Mouse (Mus musculus) midbrain, embryonic 16.5 days (tissue): Measurements from ENCODE around the gene Fbxo36. TPM values are rescaled to one million over a fixed set of nuclear protein-coding genes. Genes with fewer than 3 reads are reported as not detected.
A peak's percentile ranks its signal among the peaks of the same experiment; 100 is the strongest.

Experiments
- ATAC-seq: fragments of 200-750 bp; cut with Nextera tagmentation; 2 replicates; pipeline ENCODE4 v1.8.0; 2017; ENCODE audit warnings: moderate TSS enrichment
- H3K27ac ChIP-seq: fragments of 300-500 bp; sonication (generic); 2 replicates; pipeline ENCODE4 v1.5.1; 2014; ENCODE audit warnings: mild to moderate bottlenecking, low read length, mixed read lengths
- H3K27me3 ChIP-seq: fragments of 300-500 bp; sonication (generic); 2 replicates; pipeline ENCODE4 v1.6.1; 2014; ENCODE audit warnings: low read depth, low read length, mixed read lengths; ENCODE audit not compliant: control insufficient read depth, insufficient read depth
- H3K36me3 ChIP-seq: fragments of 300-500 bp; sonication (generic); 2 replicates; pipeline ENCODE4 v1.6.1; 2014; ENCODE audit warnings: mild to moderate bottlenecking, low read length, moderate library complexity, mixed read lengths; ENCODE audit not compliant: control insufficient read depth, insufficient read depth
- H3K4me1 ChIP-seq: fragments of 300-500 bp; sonication (generic); 2 replicates; pipeline ENCODE4 v1.6.1; 2014; ENCODE audit warnings: mild to moderate bottlenecking, low read length, mixed read lengths; ENCODE audit not compliant: control insufficient read depth, insufficient read depth
- H3K4me2 ChIP-seq: fragments of 300-500 bp; sonication (generic); 2 replicates; pipeline ENCODE4 v1.6.1; 2014; ENCODE audit warnings: mild to moderate bottlenecking, low read length, mixed read lengths
- H3K4me3 ChIP-seq: fragments of 300-500 bp; sonication (generic); 2 replicates; pipeline ENCODE4 v1.5.1; 2014; ENCODE audit warnings: low read depth, mild to moderate bottlenecking, low read length, moderate library complexity, mixed read lengths
- H3K9ac ChIP-seq: fragments of 300-500 bp; sonication (generic); 2 replicates; pipeline ENCODE4 v1.6.1; 2014; ENCODE audit warnings: low read depth, low read length, mixed read lengths
- H3K9me3 ChIP-seq: fragments of 300-500 bp; sonication (generic); replicated peaks from 2 replicates; pipeline ENCODE4 v1.6.1; 2014; ENCODE audit warnings: mild to moderate bottlenecking, low read length, mixed read lengths; ENCODE audit not compliant: control insufficient read depth, poor library complexity, severe bottlenecking
- WGBS: fragments of 180-500 bp; shearing (Covaris S2); extraction: QIAGEN DNeasy Blood & Tissue Kit; methylation state at CpG from one replicate; pipeline ENCODE4 v1.1.7; 2014; 5-methylcytosine and 5-hydroxymethylcytosine counted together
- polyA plus RNA-seq: library from polyadenylated mRNA; unstranded; fragments of >200 nt; fragmentation: Nextera tagmentation; extraction: Ambion mirVana; gene quantifications from 2 replicates; pipeline ENCODE4 v1.2.1, GENCODE M21; 2015

Fbxo36 gene
- polyA plus RNA-seq, 1 experiment from 2014 or later = 6.6 TPM

- 59% methylated on average over 11 of the region's 11 CpGs for WGBS
- no peak overlapping the region for H3K27ac ChIP-seq
- H3K4me2 ChIP-seq = no peak overlapping the region
- H3K9ac ChIP-seq = no peak overlapping the region
- H3K4me3 ChIP-seq = no peak overlapping the region
- H3K9me3 ChIP-seq = no peaks in the 10 kb centered on the region
- no peaks in the 10 kb centered on the region for H3K27me3 ChIP-seq
- no peak for ATAC-seq
- H3K36me3 ChIP-seq = no peaks in the 10 kb centered on the region
- no peaks in the 10 kb centered on the region for H3K4me1 ChIP-seq
Observed at GRCm38 (mm10) chr1:84881248-84882065, 41.8 kb downstream of the Fbxo36 start.

GRCm38 (mm10) chr1:84882066-84882532, 42.5 kb downstream of the Fbxo36 start:
- Histone ChIP-seq H3K27ac (no peak overlapping the region), H3K4me1 (no peaks in the 10 kb centered on the region), H3K4me2 (no peak overlapping the region), H3K9me3 (no peaks in the 10 kb centered on the region), H3K36me3 (no peaks in the 10 kb centered on the region), H3K9ac (no peak overlapping the region), H3K27me3 (no peaks in the 10 kb centered on the region), H3K4me3 (no peak overlapping the region)
- 27% methylated on average over 2 of the region's 2 CpGs for WGBS
- no peak for ATAC-seq

GRCm38 (mm10) chr1:84882937-84883336, 43.3 kb downstream of the Fbxo36 start:
- no peak for ATAC-seq
- no peak overlapping the region for H3K27ac ChIP-seq

GRCm38 (mm10) chr1:84883889-84884288, 44.2 kb downstream of the Fbxo36 start:
- no peak for ATAC-seq
- H3K27me3 ChIP-seq = no peaks in the 10 kb centered on the region
- no peak overlapping the region for H3K27ac ChIP-seq
- no peaks in the 10 kb centered on the region for H3K4me1 ChIP-seq
- no peak overlapping the region for H3K4me3 ChIP-seq
- no peaks in the 10 kb centered on the region for H3K36me3 ChIP-seq
- 74% methylated on average over 4 of the region's 4 CpGs for WGBS
- H3K9me3 ChIP-seq = no peaks in the 10 kb centered on the region
- H3K9ac ChIP-seq = no peak overlapping the region
- no peak overlapping the region for H3K4me2 ChIP-seq

More at GRCm38 (mm10) chr1:84882937-84883336, 43.3 kb downstream of the Fbxo36 start:
- H3K4me1 ChIP-seq = no peaks in the 10 kb centered on the region
- no peak overlapping the region for H3K4me3 ChIP-seq
- WGBS = 93% methylated on average over 4 of the region's 4 CpGs
- no peaks in the 10 kb centered on the region for H3K36me3 ChIP-seq
- no peak overlapping the region for H3K4me2 ChIP-seq
- no peaks in the 10 kb centered on the region for H3K9me3 ChIP-seq
- H3K9ac ChIP-seq = no peak overlapping the region
- no peaks in the 10 kb centered on the region for H3K27me3 ChIP-seq

- WGBS = 87% methylated on average over 3 of the region's 3 CpGs
Observed at GRCm38 (mm10) chr1:84885174-84885573, 45.5 kb downstream of the Fbxo36 start.

GRCm38 (mm10) chr1:84885921-84886320, 46.3 kb downstream of the Fbxo36 start:
- Histone ChIP-seq H3K27ac (no peak overlapping the region), H3K4me1 (peaks cover 12% of the 10 kb centered on the region), H3K9me3 (no peaks in the 10 kb centered on the region), H3K4me2 (no peak overlapping the region), H3K4me3 (no peak overlapping the region), H3K27me3 (no peaks in the 10 kb centered on the region), H3K36me3 (no peaks in the 10 kb centered on the region), H3K9ac (no peak overlapping the region)
- no peak for ATAC-seq
- 91% methylated on average over 6 of the region's 6 CpGs for WGBS

More at GRCm38 (mm10) chr1:84885174-84885573, 45.5 kb downstream of the Fbxo36 start:
- Histone ChIP-seq H3K4me2 (no peak overlapping the region), H3K9ac (no peak overlapping the region), H3K4me1 (peaks cover 9% of the 10 kb centered on the region), H3K4me3 (no peak overlapping the region), H3K27me3 (no peaks in the 10 kb centered on the region), H3K9me3 (no peaks in the 10 kb centered on the region), H3K36me3 (no peaks in the 10 kb centered on the region), H3K27ac (no peak overlapping the region)
- no peak for ATAC-seq

- Histone ChIP-seq H3K4me2 (peak overlapping the region; percentile 31), H3K9ac (no peak overlapping the region), H3K4me3 (no peak overlapping the region), H3K4me1 (peaks cover 12% of the 10 kb centered on the region), H3K27ac (peak overlapping the region; percentile 73), H3K9me3 (no peaks in the 10 kb centered on the region), H3K27me3 (no peaks in the 10 kb centered on the region), H3K36me3 (no peaks in the 10 kb centered on the region)
- peak; percentile 52 for ATAC-seq
- 30% methylated on average over 8 of the region's 8 CpGs for WGBS
Observed at GRCm38 (mm10) chr1:84889330-84890004, 49.8 kb downstream of the Fbxo36 start.

GRCm38 (mm10) chr1:84890005-84890393, 50.4 kb downstream of the Fbxo36 start:
- Histone ChIP-seq H3K36me3 (no peaks in the 10 kb centered on the region), H3K4me3 (no peak overlapping the region), H3K9ac (no peak overlapping the region), H3K4me1 (peaks cover 12% of the 10 kb centered on the region), H3K9me3 (no peaks in the 10 kb centered on the region), H3K27me3 (no peaks in the 10 kb centered on the region), H3K27ac (peak overlapping the region; percentile 71), H3K4me2 (peak overlapping the region; percentile 31)
- ATAC-seq = peak; percentile 85
- 4% methylated on average over 7 of the region's 7 CpGs for WGBS

GRCm38 (mm10) chr1:84890503-84890902, 50.9 kb downstream of the Fbxo36 start:
- Histone ChIP-seq H3K27me3 (no peaks in the 10 kb centered on the region), H3K4me2 (no peak overlapping the region), H3K9ac (no peak overlapping the region), H3K27ac (peak overlapping the region; percentile 71), H3K4me3 (no peak overlapping the region), H3K9me3 (no peaks in the 10 kb centered on the region), H3K36me3 (no peaks in the 10 kb centered on the region), H3K4me1 (peaks cover 12% of the 10 kb centered on the region)
- 53% methylated on average over 7 of the region's 7 CpGs for WGBS
- no peak for ATAC-seq
